Mouse (Mus musculus) granulocyte monocyte progenitor cell, adult 5-6 weeks (primary cell): ENCODE data around the gene Rhof. TPM values are rescaled to one million over a fixed set of nuclear protein-coding genes. Genes with fewer than 3 reads are reported as not detected.

Source experiments
- ATAC-seq: replicated peaks from 2 replicates; pipeline ENCODE4 v1.8.0; 2016; ENCODE audit warnings: mild to moderate bottlenecking, moderate TSS enrichment, inconsistent platforms; ENCODE audit not compliant: poor library complexity, severe bottlenecking
- total RNA-seq, 2 experiments: library from RNA; stranded (forward) in 1 of 2; stranded (reverse) in 1 of 2; fragments of 200-712, 200-1000 nt in 1 of 2; fragments of >200 nt in 1 of 2; fragmentation: Nextera tagmentation in 1 of 2; gene quantifications; 2 replicates each; pipeline ENCODE4 v1.2.3; 2014 to 2017

Rhof gene
- total RNA-seq, 2 experiments from 2014 or later, result 0.26 to 1.5 TPM

GRCm38 (mm10) chr5:123080041-123080440, 52.5 kb downstream of the Rhof start:
- ATAC-seq, result peak; percentile 44

GRCm38 (mm10) chr5:123079568-123079967, 52.9 kb downstream of the Rhof start:
- ATAC-seq, result peak; percentile 48

- ATAC-seq, result no peak; the same call in 1 of the 2 replicates
These were observed 55.8 kb downstream of the Rhof start for GRCm38 (mm10) chr5:123076419-123077281.

- peak; percentile 89 for ATAC-seq
These were observed 56.7 kb downstream of the Rhof start for GRCm38 (mm10) chr5:123075576-123076418.

- no peak for ATAC-seq
These were observed 63.8 kb downstream of the Rhof start for GRCm38 (mm10) chr5:123068714-123069113.

- peak; percentile 66 for ATAC-seq
These were observed 64.4 kb downstream of the Rhof start, which contains the start of gene Tmem120b for GRCm38 (mm10) chr5:123068115-123068514. Gene Tmem120b (plus strand): TSS chr5:123068415.

GRCm38 (mm10) chr5:123067395-123067995, 65.0 kb downstream of the Rhof start:
- ATAC-seq, result peak; percentile 70

- ATAC-seq, result no peak
These were observed 68.3 kb downstream of the Rhof start for GRCm38 (mm10) chr5:123064207-123064606.

GRCm38 (mm10) chr5:123063141-123063540, 69.4 kb downstream of the Rhof start:
- ATAC-seq, result no peak

- peak; percentile 49 for ATAC-seq
These were observed 71.1 kb downstream of the Rhof start for GRCm38 (mm10) chr5:123061402-123061749.

- peak; percentile 26; the same call in 1 of the 2 replicates for ATAC-seq
These were observed 71.6 kb downstream of the Rhof start for GRCm38 (mm10) chr5:123060706-123061401.

- no peak for ATAC-seq
These were observed 72.6 kb downstream of the Rhof start for GRCm38 (mm10) chr5:123059757-123060520.

- no peak for ATAC-seq
These were observed 74.0 kb downstream of the Rhof start for GRCm38 (mm10) chr5:123058251-123059102.

- ATAC-seq, result peak; percentile 91
These were observed 74.9 kb downstream of the Rhof start for GRCm38 (mm10) chr5:123057366-123058250.
